Mouse (Mus musculus) hindbrain, embryonic 11.5 days (tissue): ENCODE results near the gene Raf1. TPM values are rescaled to one million over a fixed set of nuclear protein-coding genes. Genes with fewer than 3 reads are reported as not detected.

Source experiments
- ATAC-seq: fragments of 200-750 bp; cut with Nextera tagmentation; 2 replicates; pipeline ENCODE4 v1.8.0; 2017; ENCODE audit warnings: mild to moderate bottlenecking, moderate TSS enrichment, moderate library complexity; ENCODE audit not compliant: low FRiP score
- DNase-seq: peaks from one replicate; pipeline ENCODE4 v3.0.0-alpha.2; 2015; ENCODE audit warnings: low spot score
- H3K27ac ChIP-seq: fragments of 300-500 bp; sonication (generic); 2 replicates; pipeline ENCODE4 v1.5.1; 2014; ENCODE audit warnings: mild to moderate bottlenecking, low read depth, low read length
- H3K27me3 ChIP-seq: fragments of 300-500 bp; sonication (generic); 2 replicates; pipeline ENCODE4 v1.6.1; 2014; ENCODE audit warnings: mild to moderate bottlenecking, low read length, moderate library complexity, mixed read lengths; ENCODE audit not compliant: control insufficient read depth, insufficient read depth
- H3K36me3 ChIP-seq: fragments of 300-500 bp; sonication (generic); 2 replicates; pipeline ENCODE4 v1.6.1; 2014; ENCODE audit warnings: mild to moderate bottlenecking, low read length, moderate library complexity, mixed read lengths; ENCODE audit not compliant: control insufficient read depth, insufficient read depth
- H3K4me1 ChIP-seq: fragments of 300-500 bp; sonication (generic); replicated peaks from 2 replicates; pipeline ENCODE4 v1.6.1; 2014; ENCODE audit warnings: low read length, mixed read lengths; ENCODE audit not compliant: control insufficient read depth, insufficient read depth
- H3K4me2 ChIP-seq: fragments of 300-500 bp; sonication (generic); replicated peaks from 2 replicates; pipeline ENCODE4 v1.6.1; 2014; ENCODE audit warnings: mild to moderate bottlenecking, low read depth, low read length
- H3K4me3 ChIP-seq: fragments of 300-500 bp; sonication (generic); 2 replicates; pipeline ENCODE4 v1.5.1; 2014; ENCODE audit warnings: low read depth, low read length
- H3K9ac ChIP-seq: fragments of 300-500 bp; sonication (generic); 2 replicates; pipeline ENCODE4 v1.6.1; 2014; ENCODE audit warnings: low read depth, low read length
- H3K9me3 ChIP-seq: fragments of 300-500 bp; sonication (generic); 2 replicates; pipeline ENCODE4 v1.6.1; 2016; ENCODE audit warnings: low read length; ENCODE audit not compliant: control insufficient read depth
- WGBS: fragments of 180-500 bp; shearing (Covaris S2); extraction: QIAGEN DNeasy Blood & Tissue Kit; methylation state at CpG from one replicate; pipeline ENCODE4 v1.1.7; 2014; 5-methylcytosine and 5-hydroxymethylcytosine counted together
- polyA plus RNA-seq: library from polyadenylated mRNA; unstranded; fragments of >200 nt; fragmentation: Nextera tagmentation; extraction: Ambion mirVana; gene quantifications from 2 replicates; pipeline ENCODE4 v1.2.1, GENCODE M21; 2014

Raf1 gene
- polyA plus RNA-seq, 1 experiment from 2014 or later, result 157 TPM

GRCm38 (mm10) chr6:115698699-115699098, 22.3 kb upstream of the Raf1 start:
- Histone ChIP-seq H3K27ac (no peak overlapping the region), H3K9ac (no peak overlapping the region), H3K9me3 (no peaks in the 10 kb centered on the region), H3K36me3 (no peaks in the 10 kb centered on the region), H3K4me1 (no peaks in the 10 kb centered on the region), H3K4me3 (no peak overlapping the region), H3K4me2 (no peak overlapping the region), H3K27me3 (no peaks in the 10 kb centered on the region)
- ATAC-seq (no peak), DNase-seq (no peak)
- WGBS, result 86% methylated on average over 4 of the region's 4 CpGs

- H3K9ac ChIP-seq, result no peak overlapping the region
- DNase-seq (peak; percentile 38), ATAC-seq (peak; percentile 53)
- no peaks in the 10 kb centered on the region for H3K36me3 ChIP-seq
- no peaks in the 10 kb centered on the region for H3K9me3 ChIP-seq
- no peak overlapping the region for H3K4me2 ChIP-seq
- H3K4me1 ChIP-seq, result no peaks in the 10 kb centered on the region
- H3K27me3 ChIP-seq, result no peaks in the 10 kb centered on the region
- WGBS, result 59% methylated on average over 17 of the region's 17 CpGs
- no peak overlapping the region for H3K27ac ChIP-seq
- H3K4me3 ChIP-seq, result no peak overlapping the region
These were observed 21.5 kb upstream of the Raf1 start for GRCm38 (mm10) chr6:115697739-115698558.

- Histone ChIP-seq H3K36me3 (no peaks in the 10 kb centered on the region), H3K4me1 (no peaks in the 10 kb centered on the region), H3K4me3 (no peak overlapping the region), H3K27ac (no peak overlapping the region), H3K9me3 (no peaks in the 10 kb centered on the region), H3K27me3 (no peaks in the 10 kb centered on the region), H3K9ac (no peak overlapping the region), H3K4me2 (no peak overlapping the region)
- ATAC-seq, result no peak
- WGBS, result 79% methylated on average over 7 of the region's 7 CpGs
- no peak for DNase-seq
These were observed 20.3 kb upstream of the Raf1 start for GRCm38 (mm10) chr6:115696707-115697215.

- Histone ChIP-seq H3K4me1 (no peaks in the 10 kb centered on the region), H3K4me3 (no peak overlapping the region), H3K9ac (no peak overlapping the region), H3K36me3 (no peaks in the 10 kb centered on the region), H3K9me3 (no peaks in the 10 kb centered on the region), H3K27me3 (no peaks in the 10 kb centered on the region), H3K27ac (no peak overlapping the region), H3K4me2 (no peak overlapping the region)
- 50% methylated on average over 7 of the region's 7 CpGs for WGBS
- ATAC-seq, result no peak
- DNase-seq, result no peak
These were observed 18.7 kb upstream of the Raf1 start for GRCm38 (mm10) chr6:115695124-115695523.

- Histone ChIP-seq H3K36me3 (no peaks in the 10 kb centered on the region), H3K4me3 (no peak overlapping the region), H3K27me3 (no peaks in the 10 kb centered on the region), H3K9ac (no peak overlapping the region), H3K4me2 (no peak overlapping the region), H3K4me1 (no peaks in the 10 kb centered on the region), H3K9me3 (no peaks in the 10 kb centered on the region), H3K27ac (no peak overlapping the region)
- no peak for DNase-seq
- no peak for ATAC-seq
- WGBS, result 54% methylated on average over 9 of the region's 9 CpGs
These were observed 18.0 kb upstream of the Raf1 start for GRCm38 (mm10) chr6:115694441-115694842.

GRCm38 (mm10) chr6:115692963-115693730, 16.7 kb upstream of the Raf1 start:
- 73% methylated on average over 5 of the region's 5 CpGs for WGBS
- H3K27ac ChIP-seq, result no peak overlapping the region
- no peak overlapping the region for H3K4me2 ChIP-seq
- no peaks in the 10 kb centered on the region for H3K36me3 ChIP-seq
- no peak overlapping the region for H3K4me3 ChIP-seq
- H3K27me3 ChIP-seq, result no peaks in the 10 kb centered on the region
- H3K4me1 ChIP-seq, result no peaks in the 10 kb centered on the region
- DNase-seq (peak; percentile 21), ATAC-seq (no peak)
- no peak overlapping the region for H3K9ac ChIP-seq
- no peaks in the 10 kb centered on the region for H3K9me3 ChIP-seq

- 70% methylated on average over 9 of the region's 9 CpGs for WGBS
- DNase-seq (no peak), ATAC-seq (no peak)
- H3K4me1 ChIP-seq, result no peaks in the 10 kb centered on the region
- H3K9ac ChIP-seq, result no peak overlapping the region
- no peaks in the 10 kb centered on the region for H3K27me3 ChIP-seq
- no peak overlapping the region for H3K27ac ChIP-seq
- H3K4me2 ChIP-seq, result no peak overlapping the region
- H3K36me3 ChIP-seq, result no peaks in the 10 kb centered on the region
- no peak overlapping the region for H3K4me3 ChIP-seq
- H3K9me3 ChIP-seq, result no peaks in the 10 kb centered on the region
These were observed 15.9 kb upstream of the Raf1 start for GRCm38 (mm10) chr6:115692163-115692950.

GRCm38 (mm10) chr6:115690105-115690504, 13.7 kb upstream of the Raf1 start:
- H3K4me2 ChIP-seq, result no peak overlapping the region
- no peaks in the 10 kb centered on the region for H3K4me1 ChIP-seq
- H3K36me3 ChIP-seq, result no peaks in the 10 kb centered on the region
- DNase-seq (no peak), ATAC-seq (no peak)
- no peaks in the 10 kb centered on the region for H3K9me3 ChIP-seq
- 97% methylated on average over 4 of the region's 4 CpGs for WGBS
- H3K27me3 ChIP-seq, result no peaks in the 10 kb centered on the region
- no peak overlapping the region for H3K9ac ChIP-seq
- no peak overlapping the region for H3K27ac ChIP-seq
- H3K4me3 ChIP-seq, result no peak overlapping the region
